Mouse (Mus musculus): ENCODE data around the gene Ncapd2.

DNA sequence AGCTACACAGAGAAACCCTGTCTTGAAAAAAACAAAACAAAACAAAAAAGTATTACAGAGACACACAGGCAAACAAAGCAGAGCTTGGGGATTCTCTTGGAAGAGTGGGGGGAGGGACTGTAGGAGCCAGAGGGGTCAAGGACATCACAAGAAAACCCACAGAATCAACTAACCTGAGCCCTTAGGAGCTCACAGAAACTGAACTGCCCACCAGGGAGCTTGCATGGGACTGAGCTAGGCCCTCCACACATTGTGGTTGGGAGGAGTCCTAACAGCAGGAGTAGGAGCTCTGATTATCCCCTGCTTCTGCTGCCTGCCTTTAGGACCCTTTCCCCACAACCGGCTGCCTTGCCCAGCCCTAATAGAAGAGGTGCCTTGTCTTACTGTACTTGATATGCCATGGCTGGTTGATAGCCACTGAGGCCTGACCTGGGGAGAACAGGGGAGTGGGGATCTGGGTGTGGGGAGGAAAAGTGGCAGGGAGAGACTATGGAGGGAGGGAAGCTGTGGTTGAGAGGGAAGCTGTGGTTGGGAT lies 4.1 kb upstream of the Ncapd2 start:
- TF ChIP-seq CHD2 (IDR thresholded peaks at IDR 0.05; ENCODE audit: low read depth, low read length) (no peak), ZC3H11A (IDR thresholded peaks at IDR 0.05; ENCODE audit: borderline replicate concordance, low read depth, low read length) (no peak), ZNF384 (IDR thresholded peaks at IDR 0.05; ENCODE audit: low read depth, low read length) (no peak)

Data from ES-E14 (cell line).